Mouse (Mus musculus) liver, embryonic 13.5 days (tissue): Measurements from ENCODE around the gene Bbox1. TPM values are rescaled to one million over a fixed set of nuclear protein-coding genes. Genes with fewer than 3 reads are reported as not detected.

Experiments
- polyA plus RNA-seq: library from polyadenylated mRNA; unstranded; fragments of >200 nt; fragmentation: Nextera tagmentation; extraction: Ambion mirVana; gene quantifications from 2 replicates; pipeline ENCODE4 v1.2.1, GENCODE M21; 2015

Bbox1 gene
- polyA plus RNA-seq, 1 experiment from 2014 or later: 3.2 TPM

Other genes starting within 250 kb of the Bbox1 start
- 1.2 TPM in 2 replicates for gene Fibin, start 48.6 kb upstream of the Bbox1 start, polyA plus RNA-seq